Mouse (Mus musculus): ENCODE data around the gene Slc37a4.
"Not testable (repeated sequence)": the region's sequence is repeated elsewhere in the genome, so short reads cannot be mapped to it uniquely, and the experiment has no call there.

Gene Slc37a4

GRCm38 (mm10) chr9:44396684-44397411, at the start of gene Slc37a4:
Gene Slc37a4 (plus strand): TSS chr9:44396852.
- peak; percentile 92 for DNase-seq (ENCODE audit: low spot score in 2 of 2)

- DNase-seq (ENCODE audit: low spot score in 2 of 2): no peak
These were observed 49.5 kb upstream of the Slc37a4 start for GRCm38 (mm10) chr9:44347166-44347565.

- no peak for DNase-seq (ENCODE audit: low spot score in 2 of 2)
These were observed 49.0 kb upstream of the Slc37a4 start for GRCm38 (mm10) chr9:44347621-44348020.

GRCm38 (mm10) chr9:44348546-44348945, 48.1 kb upstream of the Slc37a4 start:
- no peak for DNase-seq (ENCODE audit: low spot score in 2 of 2)

- DNase-seq (ENCODE audit: low spot score in 2 of 2): no peak
These were observed 45.3 kb upstream of the Slc37a4 start for GRCm38 (mm10) chr9:44351396-44351795.

GRCm38 (mm10) chr9:44352337-44352736, 44.3 kb upstream of the Slc37a4 start:
- no peak for DNase-seq (ENCODE audit: low spot score in 2 of 2)

- DNase-seq (ENCODE audit: low spot score in 2 of 2): no peak
These were observed 43.5 kb upstream of the Slc37a4 start for GRCm38 (mm10) chr9:44353142-44353541.

GRCm38 (mm10) chr9:44357207-44357606, 39.4 kb upstream of the Slc37a4 start:
- DNase-seq (ENCODE audit: low spot score in 2 of 2): no peak

- peak; percentile 91 to 96 for DNase-seq (ENCODE audit: low spot score in 2 of 2)
These were observed 35.3 kb upstream of the Slc37a4 start, which contains the start of gene Vps11 for GRCm38 (mm10) chr9:44361190-44361917. Gene Vps11 (minus strand): TSS chr9:44361670.

GRCm38 (mm10) chr9:44361931-44362330, 34.7 kb upstream of the Slc37a4 start:
- not testable (repeated sequence) for DNase-seq (ENCODE audit: low spot score in 2 of 2)

GRCm38 (mm10) chr9:44364480-44364879, 32.2 kb upstream of the Slc37a4 start:
- no peak for DNase-seq (ENCODE audit: low spot score in 2 of 2)

GRCm38 (mm10) chr9:44373386-44373785, 23.3 kb upstream of the Slc37a4 start:
- no peak for DNase-seq (ENCODE audit: low spot score in 2 of 2)

- no peak for DNase-seq (ENCODE audit: low spot score in 2 of 2)
These were observed 20.5 kb upstream of the Slc37a4 start for GRCm38 (mm10) chr9:44376141-44376540.

- not testable (repeated sequence) for DNase-seq (ENCODE audit: low spot score in 2 of 2)
These were observed 19.3 kb upstream of the Slc37a4 start for GRCm38 (mm10) chr9:44377335-44377734.

- DNase-seq (ENCODE audit: low spot score in 2 of 2): no peak
These were observed 18.4 kb upstream of the Slc37a4 start for GRCm38 (mm10) chr9:44378153-44378730.

- DNase-seq (ENCODE audit: low spot score in 2 of 2): peak; percentile 98 to 99
These were observed 17.4 kb upstream of the Slc37a4 start, which contains the start of gene Hyou1 for GRCm38 (mm10) chr9:44379054-44379834. Gene Hyou1 (plus strand): TSS chr9:44379490.

- DNase-seq (ENCODE audit: low spot score in 2 of 2): no peak
These were observed 16.8 kb upstream of the Slc37a4 start for GRCm38 (mm10) chr9:44379862-44380261.

- no peak for DNase-seq (ENCODE audit: low spot score in 2 of 2)
These were observed 12.1 kb upstream of the Slc37a4 start for GRCm38 (mm10) chr9:44384596-44384995.

GRCm38 (mm10) chr9:44387221-44387620, 9.4 kb upstream of the Slc37a4 start:
- DNase-seq (ENCODE audit: low spot score in 2 of 2): no peak

GRCm38 (mm10) chr9:44389273-44389672, 7.4 kb upstream of the Slc37a4 start:
- DNase-seq (ENCODE audit: low spot score in 2 of 2): peak in 1 of 2 experiments; percentile 62

GRCm38 (mm10) chr9:44391466-44391865, 5.2 kb upstream of the Slc37a4 start:
- peak; percentile 59 to 86 for DNase-seq (ENCODE audit: low spot score in 2 of 2)

GRCm38 (mm10) chr9:44398087-44398486, 1.4 kb downstream of the Slc37a4 start:
- no peak for DNase-seq (ENCODE audit: low spot score in 2 of 2)

All from urinary bladder, postnatal 4 days (tissue).